Mouse (Mus musculus) stomach, embryonic 16.5 days (tissue): ENCODE data around the gene Adh1. TPM values are rescaled to one million over a fixed set of nuclear protein-coding genes. Genes with fewer than 3 reads are reported as not detected.
A peak's percentile ranks its signal among the peaks of the same experiment; 100 is the strongest.

Source experiments
- ATAC-seq: fragments of 200-750 bp; cut with Nextera tagmentation; 2 replicates; pipeline ENCODE4 v1.8.0; 2017; ENCODE audit warnings: moderate number of reproducible peaks, moderate TSS enrichment; ENCODE audit not compliant: insufficient read depth, low FRiP score
- H3K27ac ChIP-seq: fragments of 300-500 bp; sonication (generic); 2 replicates; pipeline ENCODE4 v1.5.1; 2014; ENCODE audit warnings: low read length
- H3K27me3 ChIP-seq: fragments of 300-500 bp; sonication (generic); 2 replicates; pipeline ENCODE4 v1.6.1; 2014; ENCODE audit warnings: low read length, control low read depth, mixed read lengths; ENCODE audit not compliant: control insufficient read depth, insufficient read depth
- H3K36me3 ChIP-seq: fragments of 300-500 bp; sonication (generic); 2 replicates; pipeline ENCODE4 v1.6.1; 2014; ENCODE audit warnings: low read length; ENCODE audit not compliant: control insufficient read depth, insufficient read depth
- H3K4me1 ChIP-seq: fragments of 300-500 bp; sonication (generic); 2 replicates; pipeline ENCODE4 v1.6.1; 2014; ENCODE audit warnings: low read length, control low read depth, mixed read lengths; ENCODE audit not compliant: control insufficient read depth, insufficient read depth
- H3K4me2 ChIP-seq: fragments of 300-500 bp; sonication (generic); 2 replicates; pipeline ENCODE4 v1.6.1; 2014; ENCODE audit warnings: low read depth, low read length, mixed read lengths
- H3K4me3 ChIP-seq: fragments of 300-500 bp; sonication (generic); replicated peaks from 2 replicates; pipeline ENCODE4 v1.5.1; 2014; ENCODE audit warnings: mild to moderate bottlenecking, low read length
- H3K9ac ChIP-seq: fragments of 300-500 bp; sonication (generic); 2 replicates; pipeline ENCODE4 v1.6.1; 2014; ENCODE audit warnings: low read length
- H3K9me3 ChIP-seq: fragments of 300-500 bp; sonication (generic); replicated peaks from 2 replicates; pipeline ENCODE4 v1.6.1; 2016; ENCODE audit warnings: low read length, control low read depth; ENCODE audit not compliant: control insufficient read depth
- WGBS: fragments of 180-500 bp; shearing (Covaris S2); extraction: QIAGEN DNeasy Blood & Tissue Kit; methylation state at CpG from one replicate; pipeline ENCODE4 v1.1.7; 2014; 5-methylcytosine and 5-hydroxymethylcytosine counted together
- polyA plus RNA-seq: library from polyadenylated mRNA; unstranded; fragments of >200 nt; fragmentation: Nextera tagmentation; extraction: Ambion mirVana; gene quantifications from 2 replicates; pipeline ENCODE4 v1.2.1, GENCODE M21; 2015

Gene Adh1
- polyA plus RNA-seq, 1 experiment from 2014 or later = 92.5 TPM

- no peaks in the 10 kb centered on the region for H3K4me1 ChIP-seq
- H3K27me3 ChIP-seq = no peaks in the 10 kb centered on the region
- H3K27ac ChIP-seq = no peak overlapping the region
- no peak overlapping the region for H3K4me3 ChIP-seq
- no peak overlapping the region for H3K4me2 ChIP-seq
- no peaks in the 10 kb centered on the region for H3K36me3 ChIP-seq
- H3K9me3 ChIP-seq = no peaks in the 10 kb centered on the region
- no peak for ATAC-seq
- 54% methylated on average over 11 of the region's 11 CpGs for WGBS
- no peak overlapping the region for H3K9ac ChIP-seq
Measured at GRCm38 (mm10) chr3:138236546-138237163, 24.1 kb upstream of the Adh1 start.

DNA sequence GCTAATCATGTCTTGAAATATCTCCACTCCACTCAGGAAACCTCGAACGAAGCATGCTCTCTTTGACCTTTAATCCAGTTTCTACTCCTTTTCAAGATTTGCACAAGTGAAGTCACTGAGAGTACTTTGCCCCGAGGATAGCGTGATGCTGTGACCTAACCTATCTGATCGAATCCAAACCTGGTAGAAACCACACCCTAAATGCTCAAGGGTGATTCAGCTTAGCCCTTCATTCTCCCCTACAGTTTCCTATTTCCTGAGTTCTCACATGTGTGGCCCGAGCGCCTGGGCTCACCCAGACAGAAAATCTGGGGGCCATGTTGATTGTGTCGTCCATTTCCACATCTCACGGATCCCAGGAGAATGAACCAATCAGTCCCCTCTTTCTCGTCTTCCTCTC lies 22.7 kb upstream of the Adh1 start:
- Histone ChIP-seq H3K27ac (no peak overlapping the region), H3K4me3 (no peak overlapping the region), H3K9me3 (no peaks in the 10 kb centered on the region), H3K27me3 (no peaks in the 10 kb centered on the region), H3K9ac (no peak overlapping the region), H3K36me3 (no peaks in the 10 kb centered on the region), H3K4me1 (no peaks in the 10 kb centered on the region), H3K4me2 (no peak overlapping the region)
- ATAC-seq = 0 out of 2 replicates have a peak, but pooled peaks have one; percentile 33
- WGBS = 77% methylated on average over 10 of the region's 10 CpGs

DNA sequence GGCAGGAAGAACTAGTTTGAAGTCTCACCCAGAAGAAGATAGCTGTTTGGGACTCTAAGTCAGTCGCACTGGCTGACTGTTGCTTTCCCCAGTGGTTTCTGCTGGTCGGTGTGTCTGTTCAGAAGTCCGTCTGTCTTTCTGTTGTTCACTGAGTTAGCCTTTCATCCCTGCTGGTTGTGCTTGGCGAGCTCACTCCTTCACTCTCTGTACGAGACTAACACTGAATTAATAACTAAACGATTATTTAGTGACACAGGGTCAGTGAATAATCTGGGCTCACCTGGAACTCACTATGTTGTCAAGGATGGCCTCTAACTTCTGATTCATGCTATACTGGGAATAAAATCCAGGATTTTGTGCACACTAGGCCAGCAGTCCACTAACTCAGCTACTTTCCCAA lies 21.3 kb upstream of the Adh1 start:
- Histone ChIP-seq H3K4me1 (no peaks in the 10 kb centered on the region), H3K36me3 (no peaks in the 10 kb centered on the region), H3K4me3 (no peak overlapping the region), H3K4me2 (no peak overlapping the region), H3K27ac (no peak overlapping the region), H3K27me3 (no peaks in the 10 kb centered on the region), H3K9ac (no peak overlapping the region), H3K9me3 (no peaks in the 10 kb centered on the region)
- 86% methylated on average over 6 of the region's 6 CpGs for WGBS
- no peak for ATAC-seq

- Histone ChIP-seq H3K27ac (no peak overlapping the region), H3K9ac (no peak overlapping the region), H3K4me3 (no peak overlapping the region), H3K4me2 (no peak overlapping the region), H3K36me3 (no peaks in the 10 kb centered on the region), H3K27me3 (no peaks in the 10 kb centered on the region), H3K4me1 (no peaks in the 10 kb centered on the region), H3K9me3 (no peaks in the 10 kb centered on the region)
- WGBS = 82% methylated on average over 3 of the region's 3 CpGs
- no peak for ATAC-seq
Measured at GRCm38 (mm10) chr3:138240411-138240810, 20.4 kb upstream of the Adh1 start.

DNA sequence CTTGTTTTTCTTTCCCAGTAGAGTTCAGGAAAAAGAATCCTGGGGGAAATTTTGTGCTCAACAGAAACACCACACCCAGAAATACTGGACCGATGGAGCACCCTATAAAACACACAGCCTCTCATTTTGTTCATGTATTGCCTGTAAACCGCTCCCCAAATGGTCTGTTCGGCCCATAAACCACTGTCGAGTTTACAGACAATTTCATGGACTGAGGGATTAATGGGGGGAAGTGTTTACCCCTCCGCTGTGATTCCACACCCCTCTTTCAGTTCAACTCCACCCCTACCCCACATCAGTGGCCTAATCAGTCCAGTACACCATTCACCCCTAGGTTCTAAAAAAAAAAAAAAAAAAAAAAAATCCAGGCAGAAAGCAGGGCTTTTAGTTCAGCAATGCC lies 19.8 kb upstream of the Adh1 start:
- H3K4me1 ChIP-seq = no peaks in the 10 kb centered on the region
- no peak overlapping the region for H3K4me3 ChIP-seq
- no peak overlapping the region for H3K9ac ChIP-seq
- ATAC-seq = no peak
- WGBS = 68% methylated on average over 5 of the region's 5 CpGs
- H3K4me2 ChIP-seq = no peak overlapping the region
- no peaks in the 10 kb centered on the region for H3K27me3 ChIP-seq
- H3K9me3 ChIP-seq = no peaks in the 10 kb centered on the region
- H3K27ac ChIP-seq = 0 out of 2 replicates have a peak overlapping the region, but pooled peaks have one; percentile 10
- H3K36me3 ChIP-seq = no peaks in the 10 kb centered on the region

DNA sequence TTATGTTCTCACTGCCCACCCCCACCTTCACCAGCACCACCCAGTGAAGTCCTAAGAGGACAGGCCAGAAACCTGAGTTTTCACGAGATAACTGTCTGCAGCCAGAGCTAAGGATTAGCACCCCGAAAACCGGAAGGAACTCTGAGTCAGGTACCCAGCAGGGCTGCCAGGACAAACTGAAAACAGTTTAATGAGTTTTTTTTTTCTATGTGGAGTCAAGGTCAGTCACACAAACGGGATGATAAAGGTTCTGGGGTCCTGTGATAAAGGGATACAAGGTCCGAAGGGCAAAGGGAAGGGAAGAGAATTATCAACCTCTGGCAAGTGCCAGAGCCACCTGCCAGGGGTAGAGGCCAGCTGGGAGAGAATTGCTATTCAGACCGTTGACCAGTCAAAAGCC lies 19.4 kb upstream of the Adh1 start:
- Histone ChIP-seq H3K9ac (no peak overlapping the region), H3K4me2 (no peak overlapping the region), H3K4me1 (no peaks in the 10 kb centered on the region), H3K36me3 (no peaks in the 10 kb centered on the region), H3K27ac (0 out of 2 replicates have a peak overlapping the region, but pooled peaks have one; percentile 10), H3K27me3 (no peaks in the 10 kb centered on the region), H3K4me3 (no peak overlapping the region), H3K9me3 (no peaks in the 10 kb centered on the region)
- peak; percentile 19; the same call in 1 of the 2 replicates for ATAC-seq
- 47% methylated on average over 6 of the region's 6 CpGs for WGBS

- no peak overlapping the region for H3K9ac ChIP-seq
- H3K36me3 ChIP-seq = no peaks in the 10 kb centered on the region
- H3K4me1 ChIP-seq = no peaks in the 10 kb centered on the region
- H3K4me3 ChIP-seq = no peak overlapping the region
- H3K9me3 ChIP-seq = no peaks in the 10 kb centered on the region
- H3K27ac ChIP-seq = no peak overlapping the region
- no peak for ATAC-seq
- WGBS = 79% methylated on average over 14 of the region's 14 CpGs
- H3K4me2 ChIP-seq = no peak overlapping the region
- no peaks in the 10 kb centered on the region for H3K27me3 ChIP-seq
Measured at GRCm38 (mm10) chr3:138242021-138242726, 18.6 kb upstream of the Adh1 start.

- Histone ChIP-seq H3K27me3 (no peaks in the 10 kb centered on the region), H3K4me1 (no peaks in the 10 kb centered on the region), H3K36me3 (no peaks in the 10 kb centered on the region), H3K4me2 (no peak overlapping the region), H3K4me3 (no peak overlapping the region), H3K9ac (no peak overlapping the region), H3K27ac (no peak overlapping the region), H3K9me3 (no peaks in the 10 kb centered on the region)
- ATAC-seq = no peak
- WGBS = 84% methylated on average over 6 of the region's 6 CpGs
Measured at GRCm38 (mm10) chr3:138242933-138243332, 17.9 kb upstream of the Adh1 start.

DNA sequence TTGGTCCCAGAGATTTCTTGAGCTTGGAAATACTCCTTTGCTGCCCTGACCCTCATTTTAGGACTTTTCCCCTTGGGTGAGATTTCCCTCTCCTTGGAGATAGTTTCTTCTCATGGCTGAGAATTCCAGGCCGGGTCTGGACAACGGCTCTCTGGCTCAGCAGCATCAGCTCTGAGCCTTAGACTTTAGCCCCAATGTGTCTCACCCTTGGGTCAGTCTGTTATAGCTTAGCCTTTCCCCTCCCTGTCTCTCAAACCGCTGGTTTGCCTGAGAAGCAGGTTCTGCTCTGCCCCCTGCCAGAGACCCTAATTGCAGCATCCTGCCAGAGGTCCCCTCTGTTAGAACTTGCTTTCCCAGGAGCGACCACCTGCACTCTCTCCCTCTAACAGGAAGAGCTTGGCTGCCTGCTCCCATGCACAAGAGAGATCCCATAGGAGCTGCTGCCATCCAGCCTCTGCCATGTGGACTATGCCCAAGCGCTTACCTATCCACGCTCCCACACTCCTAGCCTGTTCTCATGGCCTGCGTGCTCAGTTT lies 16.4 kb upstream of the Adh1 start:
- H3K9me3 ChIP-seq = no peaks in the 10 kb centered on the region
- WGBS = 73% methylated on average over 7 of the region's 7 CpGs
- H3K4me2 ChIP-seq = no peak overlapping the region
- no peaks in the 10 kb centered on the region for H3K4me1 ChIP-seq
- no peak overlapping the region for H3K9ac ChIP-seq
- H3K27me3 ChIP-seq = no peaks in the 10 kb centered on the region
- no peak overlapping the region for H3K27ac ChIP-seq
- no peak overlapping the region for H3K4me3 ChIP-seq
- ATAC-seq = no peak
- H3K36me3 ChIP-seq = no peaks in the 10 kb centered on the region
